Mouse (Mus musculus): ENCODE results near the gene C1qc. TPM values are rescaled to one million over a fixed set of nuclear protein-coding genes. Genes with fewer than 3 reads are reported as not detected.
A peak's percentile ranks its signal among the peaks of the same experiment; 100 is the strongest.

C1qc gene
- polyA plus RNA-seq, 1 experiment from 2014 or later, result 21.0 TPM

- WGBS, result 62% methylated on average over 4 of the region's 4 CpGs
- peaks cover 8% of the 10 kb centered on the region; the same call in 1 of the 2 replicates for H3K27me3 ChIP-seq (ENCODE audit: control insufficient read depth, insufficient read depth, low read length)
Observed at GRCm38 (mm10) chr4:136848565-136848964, 44.3 kb downstream of the C1qc start.

GRCm38 (mm10) chr4:136847166-136847565 is 45.7 kb downstream of the C1qc start:
- Histone ChIP-seq H3K4me2 (ENCODE audit: low read depth, low read length) (no peak overlapping the region), H3K9ac (ENCODE audit: low read length) (no peak overlapping the region), H3K4me3 (ENCODE audit: low read length) (no peak overlapping the region), H3K9me3 (replicated peaks; ENCODE audit: control insufficient read depth, low read length) (no peaks in the 10 kb centered on the region), H3K27ac (ENCODE audit: low read length) (no peak overlapping the region), H3K4me1 (ENCODE audit: control insufficient read depth, insufficient read depth, low read length) (no peaks in the 10 kb centered on the region), H3K27me3 (ENCODE audit: control insufficient read depth, insufficient read depth, low read length) (peaks cover 12% of the 10 kb centered on the region; the same call in 1 of the 2 replicates), H3K36me3 (ENCODE audit: control insufficient read depth, insufficient read depth) (no peaks in the 10 kb centered on the region)
- no peak for ATAC-seq (replicated peaks; ENCODE audit: extremely low read depth, insufficient read depth, low FRiP score)
- 73% methylated on average over 6 of the region's 6 CpGs for WGBS

More at GRCm38 (mm10) chr4:136848565-136848964, 44.3 kb downstream of the C1qc start:
- ATAC-seq (replicated peaks; ENCODE audit: extremely low read depth, insufficient read depth, low FRiP score), result no peak
- no peaks in the 10 kb centered on the region for H3K36me3 ChIP-seq (ENCODE audit: control insufficient read depth, insufficient read depth)
- H3K9me3 ChIP-seq (replicated peaks; ENCODE audit: control insufficient read depth, low read length), result no peaks in the 10 kb centered on the region
- no peak overlapping the region for H3K27ac ChIP-seq (ENCODE audit: low read length)
- H3K4me1 ChIP-seq (ENCODE audit: control insufficient read depth, insufficient read depth, low read length), result no peaks in the 10 kb centered on the region
- no peak overlapping the region for H3K4me2 ChIP-seq (ENCODE audit: low read depth, low read length)
- H3K9ac ChIP-seq (ENCODE audit: low read length), result no peak overlapping the region
- no peak overlapping the region for H3K4me3 ChIP-seq (ENCODE audit: low read length)

- Histone ChIP-seq H3K4me3 (ENCODE audit: low read length) (no peak overlapping the region), H3K9me3 (replicated peaks; ENCODE audit: control insufficient read depth, low read length) (no peaks in the 10 kb centered on the region), H3K9ac (ENCODE audit: low read length) (no peak overlapping the region), H3K36me3 (ENCODE audit: control insufficient read depth, insufficient read depth) (no peaks in the 10 kb centered on the region), H3K27me3 (ENCODE audit: control insufficient read depth, insufficient read depth, low read length) (peaks cover 35% of the 10 kb centered on the region), H3K4me2 (ENCODE audit: low read depth, low read length) (no peak overlapping the region), H3K4me1 (ENCODE audit: control insufficient read depth, insufficient read depth, low read length) (no peaks in the 10 kb centered on the region), H3K27ac (ENCODE audit: low read length) (no peak overlapping the region)
- no peak for ATAC-seq (replicated peaks; ENCODE audit: extremely low read depth, insufficient read depth, low FRiP score)
- 76% methylated on average over 10 of the region's 10 CpGs for WGBS
Observed at GRCm38 (mm10) chr4:136842802-136843201, 50.1 kb downstream of the C1qc start.

GRCm38 (mm10) chr4:136842033-136842432 is 50.8 kb downstream of the C1qc start:
- 58% methylated on average over 4 of the region's 4 CpGs for WGBS

GRCm38 (mm10) chr4:136841056-136841455 is 51.8 kb downstream of the C1qc start:
- no peak overlapping the region for H3K4me2 ChIP-seq (ENCODE audit: low read depth, low read length)
- peak; percentile 43 for ATAC-seq (replicated peaks; ENCODE audit: extremely low read depth, insufficient read depth, low FRiP score)
- H3K27me3 ChIP-seq (ENCODE audit: control insufficient read depth, insufficient read depth, low read length), result peaks cover 41% of the 10 kb centered on the region

More at GRCm38 (mm10) chr4:136842033-136842432, 50.8 kb downstream of the C1qc start:
- H3K27me3 ChIP-seq (ENCODE audit: control insufficient read depth, insufficient read depth, low read length), result peaks cover 41% of the 10 kb centered on the region
- H3K4me2 ChIP-seq (ENCODE audit: low read depth, low read length), result no peak overlapping the region
- no peaks in the 10 kb centered on the region for H3K36me3 ChIP-seq (ENCODE audit: control insufficient read depth, insufficient read depth)
- no peak overlapping the region for H3K9ac ChIP-seq (ENCODE audit: low read length)
- no peak overlapping the region for H3K4me3 ChIP-seq (ENCODE audit: low read length)
- H3K27ac ChIP-seq (ENCODE audit: low read length), result no peak overlapping the region
- H3K4me1 ChIP-seq (ENCODE audit: control insufficient read depth, insufficient read depth, low read length), result no peaks in the 10 kb centered on the region
- no peak for ATAC-seq (replicated peaks; ENCODE audit: extremely low read depth, insufficient read depth, low FRiP score)
- H3K9me3 ChIP-seq (replicated peaks; ENCODE audit: control insufficient read depth, low read length), result no peaks in the 10 kb centered on the region

More at GRCm38 (mm10) chr4:136841056-136841455, 51.8 kb downstream of the C1qc start:
- Histone ChIP-seq H3K36me3 (ENCODE audit: control insufficient read depth, insufficient read depth) (no peaks in the 10 kb centered on the region), H3K9ac (ENCODE audit: low read length) (no peak overlapping the region), H3K9me3 (replicated peaks; ENCODE audit: control insufficient read depth, low read length) (no peaks in the 10 kb centered on the region), H3K27ac (ENCODE audit: low read length) (no peak overlapping the region), H3K4me3 (ENCODE audit: low read length) (no peak overlapping the region), H3K4me1 (ENCODE audit: control insufficient read depth, insufficient read depth, low read length) (peaks cover 7% of the 10 kb centered on the region; the same call in 1 of the 2 replicates)
- WGBS, result 6% methylated on average over 5 of the region's 5 CpGs

Other genes starting within 250 kb of the C1qc start
- 0.70 and 1.4 TPM in 2 replicates for gene Ephb2, start 57.1 kb downstream of the C1qc start, polyA plus RNA-seq (2015; fragmentation: Nextera tagmentation; extraction: Ambion mirVana)
- 41.3 and 44.5 TPM in 2 replicates for gene C1qb, start 6.9 kb downstream of the C1qc start, polyA plus RNA-seq (2015; fragmentation: Nextera tagmentation; extraction: Ambion mirVana)
- 28.6 and 31.6 TPM in 2 replicates for gene C1qa, start 5.7 kb upstream of the C1qc start, polyA plus RNA-seq (2015; fragmentation: Nextera tagmentation; extraction: Ambion mirVana)
- 0.02 TPM in 1 of 2 replicates, not detected in the other for gene Epha8, start 63.8 kb upstream of the C1qc start, polyA plus RNA-seq (2015; fragmentation: Nextera tagmentation; extraction: Ambion mirVana)
- 3.0 and 3.1 TPM in 2 replicates for gene Zbtb40, start 155.7 kb upstream of the C1qc start, polyA plus RNA-seq (2015; fragmentation: Nextera tagmentation; extraction: Ambion mirVana)

Data from heart, embryonic 16.5 days (tissue).